Mouse (Mus musculus) 3134 (cell line): ENCODE measurements around the gene Ildr2.

Experiments used
- DNase-seq: peaks from one replicate; pipeline ENCODE4 v3.0.0-alpha.2; 2011; ENCODE audit warnings: low spot score; ENCODE audit not compliant: insufficient read length; ENCODE audit errors: extremely low read depth

The Ildr2 gene

GRCm38 (mm10) chr1:166282597-166283210, 28.8 kb downstream of the Ildr2 start:
- no peak for DNase-seq

DNA sequence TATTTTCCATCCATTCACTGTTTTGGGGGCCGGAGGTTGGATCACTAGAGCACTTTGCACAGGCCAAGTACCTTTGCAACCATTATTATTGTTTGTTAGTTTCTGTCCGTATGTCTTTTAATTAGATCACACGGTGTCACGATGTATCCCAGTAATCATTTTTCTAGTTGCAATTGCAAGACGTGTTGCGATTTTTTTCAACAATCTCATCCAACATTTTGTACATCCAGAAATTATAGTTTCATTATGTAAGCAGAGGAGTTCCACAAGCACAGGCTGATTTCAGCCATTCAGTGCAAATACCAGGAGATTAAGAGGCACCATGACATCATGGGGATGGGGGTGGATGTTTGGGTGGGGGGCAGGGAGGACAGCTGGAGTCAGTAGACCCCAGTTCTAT, 29.5 kb downstream of the Ildr2 start:
- no peak for DNase-seq

DNA sequence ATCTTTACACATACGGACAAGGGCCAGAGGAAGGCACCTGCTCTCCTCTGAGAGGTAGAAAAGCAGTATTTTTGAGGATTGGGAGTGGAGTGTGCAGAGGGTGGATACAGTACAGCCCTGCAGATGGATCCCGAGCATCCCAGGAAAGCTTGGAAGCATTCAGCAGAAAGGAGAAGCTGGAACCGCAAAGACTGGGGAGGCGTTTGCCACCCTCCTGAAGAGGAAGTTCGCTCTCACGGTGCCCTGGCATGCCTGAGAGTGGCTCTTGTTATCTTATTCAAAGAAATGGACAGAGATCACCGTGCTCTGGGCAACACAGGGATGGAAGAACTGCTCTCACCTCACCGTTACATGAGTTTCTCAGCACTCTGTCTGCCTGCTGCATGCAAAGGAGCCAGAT, 30.5 kb downstream of the Ildr2 start:
- DNase-seq: no peak

GRCm38 (mm10) chr1:166286231-166286630, 32.3 kb downstream of the Ildr2 start:
- no peak for DNase-seq

DNA sequence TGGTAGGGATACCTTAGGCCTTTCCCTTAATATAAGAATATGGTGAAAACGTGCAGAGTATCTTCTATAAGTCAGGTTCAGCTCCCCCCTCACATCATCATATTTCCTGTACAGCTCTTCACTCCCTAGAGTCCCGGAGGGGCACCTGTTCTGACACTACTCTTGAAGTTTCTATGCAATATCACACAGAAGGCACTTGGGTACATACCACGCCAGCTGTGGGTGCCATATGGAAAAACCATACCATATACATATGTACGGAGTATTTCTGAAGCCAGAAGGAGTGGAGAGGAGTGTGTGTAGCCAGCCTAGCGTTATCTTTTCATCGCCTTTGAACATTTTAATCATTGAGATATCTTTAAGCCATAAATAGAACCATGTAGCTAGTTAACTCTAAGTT, 36.6 kb downstream of the Ildr2 start:
- no peak for DNase-seq

DNA sequence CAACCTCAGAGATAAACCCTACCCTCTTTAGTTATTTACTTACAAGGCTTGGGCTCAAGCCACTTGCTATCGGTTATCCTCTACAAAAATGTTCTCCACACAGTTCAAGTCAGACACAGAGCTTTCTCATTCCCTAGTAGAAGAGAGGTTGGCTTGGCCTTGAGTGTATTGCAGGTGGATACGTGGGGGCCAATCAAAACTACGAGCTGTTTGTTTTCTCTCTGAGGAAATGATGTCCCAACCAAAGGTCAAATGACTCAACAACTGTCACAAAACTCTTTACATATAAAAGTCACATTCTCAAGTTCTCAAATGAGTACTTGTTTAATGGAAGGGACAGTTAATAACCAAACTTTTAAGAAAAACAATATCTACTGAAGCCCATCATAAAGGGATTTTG, 39.1 kb downstream of the Ildr2 start:
- no peak for DNase-seq

- no peak for DNase-seq
Measured at GRCm38 (mm10) chr1:166295548-166295947, 41.6 kb downstream of the Ildr2 start.

- DNase-seq: no peak
Measured at GRCm38 (mm10) chr1:166296371-166296770, 42.4 kb downstream of the Ildr2 start.

DNA sequence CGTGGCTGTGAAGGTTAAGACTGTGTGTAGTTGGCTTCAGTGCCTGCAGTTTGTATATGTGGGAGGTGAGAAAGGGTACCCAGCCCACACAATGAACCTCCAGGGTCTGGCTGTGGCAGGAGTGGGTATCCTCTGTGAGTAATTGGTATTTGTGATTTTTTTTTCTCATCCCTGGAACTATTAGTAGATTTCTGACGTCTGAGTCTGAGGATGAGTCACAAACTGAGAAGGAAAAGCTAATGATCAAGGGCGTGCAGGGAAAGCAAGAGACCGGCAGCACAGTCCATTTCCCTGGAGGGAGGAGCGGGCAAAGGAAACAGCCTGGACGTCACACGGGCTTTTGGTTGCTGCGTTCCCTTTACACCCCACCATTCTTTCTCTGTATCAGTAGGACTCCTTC, 43.0 kb downstream of the Ildr2 start:
- no peak for DNase-seq

GRCm38 (mm10) chr1:166297499-166298111, 43.7 kb downstream of the Ildr2 start:
- DNase-seq: no peak

DNA sequence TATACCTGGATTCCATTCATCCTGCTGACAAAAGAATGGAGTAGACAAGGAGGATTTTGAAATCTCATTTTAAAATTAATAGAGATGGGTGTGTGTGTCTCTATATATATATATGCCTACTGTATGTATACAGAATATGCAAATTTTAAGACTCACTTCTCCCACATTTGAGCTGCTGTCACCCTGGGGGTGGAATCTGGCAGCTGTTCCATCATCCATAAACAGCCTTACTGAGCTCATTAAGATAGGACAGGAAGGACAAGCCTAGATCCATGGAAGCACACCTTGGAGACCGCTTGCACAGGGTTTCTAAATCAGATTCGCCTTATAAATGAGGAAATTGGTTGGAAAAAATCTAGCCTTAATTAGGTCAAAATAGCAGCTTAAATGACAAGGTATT, 44.9 kb downstream of the Ildr2 start:
- DNase-seq: no peak

DNA sequence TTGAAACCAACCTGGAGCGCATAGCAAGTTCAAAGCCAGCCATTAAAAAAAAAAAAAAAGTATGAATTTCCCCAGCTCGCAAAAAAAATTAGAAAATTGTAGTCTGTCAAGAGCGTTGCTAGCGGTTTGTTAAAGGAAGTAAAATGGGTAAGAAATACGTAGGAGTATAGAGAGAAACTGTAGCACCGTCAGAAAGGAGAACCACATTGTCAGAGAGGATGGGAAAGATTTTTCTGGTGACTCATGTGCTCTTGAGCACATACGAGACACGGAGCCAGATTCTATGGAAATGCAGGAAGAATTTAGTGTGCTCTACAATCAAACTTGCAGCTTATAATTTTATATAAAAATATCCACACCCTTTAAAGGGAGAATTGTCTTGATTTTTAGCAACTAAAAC, 45.9 kb downstream of the Ildr2 start:
- no peak for DNase-seq

DNA sequence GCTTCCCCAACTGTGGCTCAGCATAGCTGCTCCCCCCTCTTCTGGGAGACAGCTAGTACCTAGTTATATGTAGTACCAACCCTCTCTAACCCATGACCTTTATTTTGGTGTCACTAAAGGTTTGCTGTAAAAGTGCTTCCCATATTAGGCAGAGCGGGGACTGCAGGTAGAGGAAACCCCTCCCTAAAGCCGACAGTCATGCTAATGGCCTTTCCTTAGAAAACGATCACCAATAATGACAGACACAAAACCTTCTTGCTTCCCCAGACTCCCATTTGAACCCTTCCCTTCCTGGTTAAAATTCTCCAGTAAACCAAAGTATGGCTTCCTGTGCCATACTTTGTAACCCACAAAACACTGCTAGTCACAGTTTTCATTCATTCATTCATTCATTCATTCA, 46.6 kb downstream of the Ildr2 start:
- DNase-seq: no peak

GRCm38 (mm10) chr1:166304352-166305240, 50.7 kb downstream of the Ildr2 start:
- no peak for DNase-seq

GRCm38 (mm10) chr1:166308471-166308850, 54.5 kb downstream of the Ildr2 start:
- no peak for DNase-seq

DNA sequence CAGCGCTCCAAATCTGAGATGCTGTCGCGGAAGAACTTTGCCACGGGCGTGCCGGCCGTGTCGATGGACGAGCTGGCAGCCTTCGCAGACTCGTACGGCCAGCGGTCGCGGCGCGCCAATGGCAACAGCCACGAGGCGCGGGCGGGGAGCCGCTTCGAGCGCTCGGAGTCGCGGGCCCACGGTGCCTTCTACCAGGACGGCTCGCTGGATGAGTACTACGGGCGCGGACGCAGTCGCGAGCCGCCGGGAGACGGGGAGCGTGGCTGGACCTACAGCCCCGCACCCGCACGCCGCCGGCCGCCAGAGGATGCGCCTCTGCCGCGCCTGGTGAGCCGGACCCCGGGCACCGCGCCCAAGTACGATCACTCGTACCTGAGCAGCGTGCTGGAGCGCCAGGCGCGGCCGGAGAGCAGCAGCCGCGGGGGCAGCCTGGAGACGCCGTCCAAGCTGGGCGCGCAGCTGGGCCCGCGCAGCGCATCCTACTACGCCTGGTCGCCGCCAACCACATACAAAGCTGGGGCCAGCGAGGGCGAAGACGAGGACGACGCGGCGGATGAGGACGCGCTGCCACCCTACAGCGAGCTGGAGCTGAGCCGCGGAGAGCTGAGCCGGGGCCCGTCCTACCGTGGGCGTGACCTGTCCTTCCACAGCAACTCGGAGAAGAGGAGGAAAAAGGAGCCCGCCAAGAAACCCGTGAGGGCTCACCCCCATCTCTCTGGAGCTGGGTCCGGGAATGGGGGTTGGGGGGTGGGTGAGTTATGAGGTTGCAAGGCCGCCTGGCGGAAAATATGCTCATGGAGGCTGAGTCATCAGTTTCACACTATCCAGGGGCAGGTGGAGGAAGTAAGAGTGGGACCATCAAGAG, 55.1 kb downstream of the Ildr2 start:
- no peak for DNase-seq

GRCm38 (mm10) chr1:166311151-166311550, 57.2 kb downstream of the Ildr2 start:
- DNase-seq: no peak

DNA sequence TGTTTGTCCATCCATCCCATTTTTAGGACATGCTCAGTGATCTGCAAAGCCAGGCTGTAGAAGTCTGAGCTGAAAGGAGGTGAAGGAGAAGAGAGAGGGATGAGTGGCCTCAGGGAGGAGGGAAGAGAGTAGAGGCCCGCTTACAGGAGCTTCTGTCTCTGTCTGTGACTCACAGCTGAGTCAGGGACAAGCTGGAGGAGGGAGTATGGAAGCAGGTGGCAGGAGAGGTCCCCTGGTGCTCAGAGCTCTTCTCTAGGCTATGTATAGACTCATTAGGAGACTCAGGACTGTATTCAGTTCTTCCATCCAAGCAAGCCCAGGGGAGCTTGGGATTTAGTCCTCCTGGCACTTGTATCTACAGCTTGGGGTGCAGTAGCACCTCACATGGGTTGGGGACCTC, 59.7 kb downstream of the Ildr2 start:
- no peak for DNase-seq

DNA sequence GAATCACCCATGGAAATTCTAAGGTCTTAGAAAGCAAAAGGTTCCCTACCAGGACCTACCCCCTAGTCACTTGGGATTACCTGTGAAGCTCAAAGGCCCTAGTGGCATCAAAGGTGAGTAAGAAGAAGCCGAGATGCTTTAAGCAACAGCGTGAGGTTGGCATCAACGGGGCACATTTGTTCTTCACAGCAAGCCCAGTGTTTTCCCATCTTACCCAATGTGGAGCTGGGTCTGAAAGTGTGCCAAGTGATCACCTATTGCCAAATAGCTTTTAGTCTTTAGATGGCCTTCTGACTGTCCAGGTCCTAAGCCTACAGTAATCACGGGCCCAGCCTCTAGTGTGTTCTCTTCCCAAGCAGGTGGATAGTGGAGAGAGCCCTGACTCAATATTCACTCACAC, 61.8 kb downstream of the Ildr2 start:
- DNase-seq: no peak

GRCm38 (mm10) chr1:166319132-166319698, 65.3 kb downstream of the Ildr2 start:
- DNase-seq: peak; percentile 28

- no peak for DNase-seq
Measured at GRCm38 (mm10) chr1:166326421-166326820, 72.5 kb downstream of the Ildr2 start.
